Mouse (Mus musculus) T-cell, adult 2 months (primary cell): ENCODE results near the gene Polr3gl.

Source experiments
- DNase-seq: peaks from one replicate; pipeline ENCODE4 v3.0.0; 2022; ENCODE audit warnings: low spot score

Polr3gl gene

DNA sequence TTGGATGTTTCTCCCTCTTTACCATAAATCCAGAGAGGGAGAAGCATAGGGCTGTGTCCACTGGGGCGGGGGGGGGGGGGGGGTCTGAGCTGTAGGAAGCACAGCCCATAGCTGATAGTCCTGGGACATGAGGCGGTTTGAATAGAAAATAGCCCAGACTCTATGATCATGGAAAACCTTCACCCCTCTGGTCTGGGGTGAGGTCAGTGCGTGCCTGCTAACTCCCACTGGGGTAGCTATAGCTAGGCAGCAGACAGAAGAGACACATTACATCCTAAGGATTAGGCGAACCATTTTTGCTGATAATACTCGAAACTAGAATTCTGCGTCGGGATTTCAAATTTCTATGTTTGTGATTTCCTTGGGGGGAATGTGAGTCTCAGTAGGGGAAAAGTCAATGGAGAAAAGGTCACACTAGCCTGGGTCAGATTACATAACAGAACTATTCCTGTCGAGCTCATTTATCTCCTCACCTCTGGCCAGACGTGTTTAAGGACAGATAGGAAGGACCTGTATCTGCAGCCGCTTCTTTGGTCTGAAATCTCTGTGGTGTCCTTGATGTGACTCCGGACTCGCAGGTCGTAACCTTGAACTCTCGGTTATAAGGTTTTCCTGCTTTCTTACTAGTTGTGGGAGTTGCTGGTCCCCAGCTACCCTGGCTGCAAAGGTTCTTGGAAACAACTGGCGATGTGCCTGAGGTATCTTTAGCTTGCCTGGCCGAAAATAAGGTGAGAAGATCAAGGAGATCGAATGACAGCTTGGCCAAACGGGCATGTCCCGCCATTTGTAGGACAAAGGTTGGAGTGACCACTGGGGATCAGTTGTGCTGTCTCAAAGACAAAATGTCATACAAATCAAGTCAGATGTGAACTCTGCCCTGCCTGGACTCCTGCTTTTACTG is 20.1 kb downstream of the Polr3gl start:
- no peak for DNase-seq

- DNase-seq: peak; percentile 28
These were observed 21.9 kb downstream of the Polr3gl start for GRCm38 (mm10) chr3:96571896-96572698.

- DNase-seq: no peak
These were observed 22.6 kb downstream of the Polr3gl start for GRCm38 (mm10) chr3:96571336-96571735.

DNA sequence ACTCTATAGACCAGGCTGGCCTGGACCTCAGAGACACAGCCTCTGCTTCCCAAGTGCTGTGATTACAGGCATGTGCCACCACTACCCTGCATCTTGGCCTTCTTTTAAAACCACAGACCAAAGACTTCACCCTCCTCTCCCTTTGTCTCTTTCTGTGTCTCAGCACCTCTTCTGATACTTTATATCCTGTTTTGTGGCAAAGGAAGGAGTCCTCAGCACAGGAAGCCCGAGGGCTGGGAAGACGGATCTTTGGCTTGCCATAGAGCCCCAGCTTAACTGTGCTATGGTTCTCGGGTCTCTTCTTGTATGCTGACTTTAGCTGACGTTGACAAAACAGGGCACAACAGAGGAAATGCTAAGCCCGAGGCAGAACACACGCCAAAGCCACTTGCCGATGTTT is 23.3 kb downstream of the Polr3gl start:
- DNase-seq: peak; percentile 54

- no peak for DNase-seq
These were observed 23.9 kb downstream of the Polr3gl start for GRCm38 (mm10) chr3:96569966-96570605.

GRCm38 (mm10) chr3:96569506-96569905 is 24.5 kb downstream of the Polr3gl start:
- DNase-seq: no peak

GRCm38 (mm10) chr3:96568605-96569004 is 25.4 kb downstream of the Polr3gl start:
- no peak for DNase-seq

GRCm38 (mm10) chr3:96566661-96567450 is 27.1 kb downstream of the Polr3gl start:
- peak; percentile 45 for DNase-seq

DNA sequence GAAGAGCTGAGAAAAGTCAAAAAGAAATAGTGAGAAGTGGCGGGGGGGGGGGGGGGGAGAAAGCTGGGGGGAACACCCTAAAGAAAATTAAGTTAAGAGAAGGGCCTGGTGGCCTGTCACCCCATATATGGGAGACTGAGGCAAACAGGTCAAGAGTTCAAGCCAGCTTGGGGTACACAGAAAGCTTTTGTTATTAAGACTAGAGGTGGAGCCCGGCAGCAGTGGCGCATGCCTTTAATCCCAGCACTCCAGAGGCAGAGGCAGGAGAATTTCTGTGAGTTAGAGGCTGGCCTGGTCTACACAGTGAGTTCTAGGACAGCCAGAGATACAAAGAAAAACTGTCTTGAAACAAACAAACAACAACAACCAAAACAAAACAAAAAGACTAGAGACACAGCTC is 28.9 kb downstream of the Polr3gl start:
- no peak for DNase-seq

- DNase-seq: peak; percentile 74
These were observed 29.3 kb downstream of the Polr3gl start for GRCm38 (mm10) chr3:96564633-96565032.

- DNase-seq: no peak
These were observed 29.9 kb downstream of the Polr3gl start for GRCm38 (mm10) chr3:96563911-96564632.

DNA sequence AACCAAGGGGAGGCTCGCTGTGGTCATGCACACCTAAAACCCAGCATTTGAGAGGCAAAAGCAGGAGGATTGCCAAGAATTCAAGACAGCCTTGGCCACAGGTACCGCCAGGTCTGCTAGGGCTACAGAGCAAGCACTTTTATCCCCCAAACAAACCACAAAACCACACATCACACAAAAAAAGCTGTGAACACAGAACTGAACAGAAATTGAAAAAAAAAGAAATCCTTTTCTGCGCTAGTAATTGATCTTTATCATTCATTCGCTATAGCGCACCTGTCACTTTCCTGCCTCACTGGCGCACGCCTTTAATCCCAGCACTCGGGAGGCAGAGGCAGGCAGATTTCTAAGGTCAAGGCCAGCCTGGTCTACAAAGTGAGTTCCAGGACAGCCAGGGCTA is 30.7 kb downstream of the Polr3gl start:
- DNase-seq: peak; percentile 62

GRCm38 (mm10) chr3:96561946-96562681 is 31.9 kb downstream of the Polr3gl start:
- DNase-seq: no peak

- no peak for DNase-seq
These were observed 32.9 kb downstream of the Polr3gl start for GRCm38 (mm10) chr3:96560881-96561668.

GRCm38 (mm10) chr3:96559911-96560850 is 33.8 kb downstream of the Polr3gl start:
- DNase-seq: no peak

- no peak for DNase-seq
These were observed 34.5 kb downstream of the Polr3gl start for GRCm38 (mm10) chr3:96559398-96559910.

GRCm38 (mm10) chr3:96558668-96559196 is 35.2 kb downstream of the Polr3gl start:
- no peak for DNase-seq

- no peak for DNase-seq
These were observed 35.8 kb downstream of the Polr3gl start for GRCm38 (mm10) chr3:96558159-96558558.
